ENCODE assay signal across 9 mouse cellular contexts in the genomic region with DNA sequence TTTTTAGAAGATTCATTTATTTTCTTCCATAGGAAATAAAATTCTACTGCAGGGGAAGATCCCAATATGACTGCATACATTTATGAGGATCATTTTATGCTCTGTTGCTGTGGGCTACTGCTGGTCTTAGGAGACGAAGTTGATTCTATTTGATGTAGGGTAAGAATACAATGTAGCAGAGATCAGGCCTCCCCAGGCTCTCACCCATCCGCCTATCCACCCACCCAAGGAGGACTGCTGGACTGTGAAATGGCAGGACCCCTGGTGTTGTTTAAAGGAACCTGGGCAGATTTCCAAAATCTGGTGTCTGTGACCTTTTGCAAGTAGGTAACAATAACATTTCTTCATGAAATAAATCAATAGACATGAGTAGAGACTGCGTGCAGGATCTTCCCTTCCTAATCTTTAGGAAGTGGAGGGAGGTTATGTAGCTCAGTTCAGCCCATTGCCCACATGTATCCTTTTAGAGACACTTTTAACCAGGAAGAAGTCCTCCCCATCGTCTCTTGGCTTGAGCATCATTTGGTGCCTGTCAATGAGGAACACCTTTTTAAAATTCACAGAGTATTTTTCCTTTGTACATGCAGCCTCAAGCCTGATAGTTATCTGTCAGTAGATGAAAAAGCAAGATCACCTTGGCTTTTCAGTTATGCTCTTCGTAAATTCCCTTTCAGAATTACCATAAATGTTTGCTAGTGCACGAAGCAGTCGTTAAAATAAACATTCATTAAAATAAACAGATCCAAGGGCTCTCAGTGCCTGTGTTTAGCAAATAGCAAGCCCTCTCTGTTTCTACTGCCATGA.
A peak's percentile ranks its signal among the peaks of the same experiment; 100 is the strongest.
DNase-seq lines count a peak whose midpoint lies in the region; ATAC-seq and TF ChIP-seq lines count a peak whose summit lies in the region.
"Had no signal": no experiment of that assay in that cellular context is flagged by ENCODE, and none has a peak within 500 bp of the region (broad histone marks: within the 10 kb centered on the region; RNA-seq: fewer than 3 reads in every experiment).

No protein-coding gene starts in this region.

- no peak for TF ChIP-seq CTCF in brain, embryonic 14.5 days (IDR thresholded peaks at IDR 0.05; ENCODE audit: borderline replicate concordance, extremely low read depth, insufficient read depth, insufficient read length)

- peak; percentile 30 for DNase-seq in brain, embryonic 14.5 days (ENCODE audit: low read depth)
- no peak for DNase-seq in c-Kit-positive CD71-positive TER-119-positive erythroid progenitor cells, embryonic 14.5 days (ENCODE audit: low spot score)
- DNase-seq in cerebellum, adult 8-10 months = no peak
- no peak for DNase-seq in layer of hippocampus, postnatal 10 days (ENCODE audit: low spot score in 2 of 2)
- DNase-seq: lung, postnatal 10 days; thymus, postnatal 36 days had no signal

- no peaks in the 10 kb centered on the region for H3K36me3 ChIP-seq in embryonic facial prominence, embryonic 12.5 days
- no peaks in the 10 kb centered on the region for H3K36me3 ChIP-seq in hindbrain, embryonic 15.5 days
- H3K36me3 ChIP-seq in midbrain, embryonic 13.5 days = no peaks in the 10 kb centered on the region

- peaks cover 34% of the 10 kb centered on the region for H3K4me1 ChIP-seq in embryonic facial prominence, embryonic 12.5 days
- peaks cover 23% of the 10 kb centered on the region for H3K4me1 ChIP-seq in hindbrain, embryonic 15.5 days (replicated peaks)
- peaks cover 30% of the 10 kb centered on the region for H3K4me1 ChIP-seq in midbrain, embryonic 13.5 days (replicated peaks)

- H3K9ac ChIP-seq in embryonic facial prominence, embryonic 12.5 days = no peak overlapping the region
- no peak overlapping the region for H3K9ac ChIP-seq in hindbrain, embryonic 15.5 days
- H3K9ac ChIP-seq in midbrain, embryonic 13.5 days (replicated peaks) = no peak overlapping the region

- no peaks in the 10 kb centered on the region for H3K27me3 ChIP-seq in embryonic facial prominence, embryonic 12.5 days
- no peaks in the 10 kb centered on the region for H3K27me3 ChIP-seq in hindbrain, embryonic 15.5 days
- H3K27me3 ChIP-seq in midbrain, embryonic 13.5 days = no peaks in the 10 kb centered on the region

- no peak overlapping the region for H3K4me2 ChIP-seq in embryonic facial prominence, embryonic 12.5 days (replicated peaks)
- H3K4me2 ChIP-seq in hindbrain, embryonic 15.5 days = peak overlapping the region; percentile 14; the same call in 1 of the 2 replicates
- H3K4me2 ChIP-seq in midbrain, embryonic 13.5 days (replicated peaks) = peak overlapping the region; percentile 13; the same call in 1 of the 2 replicates

- no peaks in the 10 kb centered on the region for H3K9me3 ChIP-seq in embryonic facial prominence, embryonic 12.5 days
- no peaks in the 10 kb centered on the region for H3K9me3 ChIP-seq in hindbrain, embryonic 15.5 days
- no peaks in the 10 kb centered on the region for H3K9me3 ChIP-seq in midbrain, embryonic 13.5 days

- WGBS in embryonic facial prominence, embryonic 12.5 days = 37% methylated on average over 7 of the region's 7 CpGs
- WGBS in hindbrain, embryonic 15.5 days = 19% methylated on average over 7 of the region's 7 CpGs
- WGBS in midbrain, embryonic 13.5 days = 21% methylated on average over 7 of the region's 7 CpGs

- no peak for ATAC-seq in embryonic facial prominence, embryonic 12.5 days (ENCODE audit: insufficient number of reproducible peaks, insufficient read depth, low FRiP score, low TSS enrichment)
- no peak for ATAC-seq in hindbrain, embryonic 15.5 days (ENCODE audit: low FRiP score, low read depth)
- no peak for ATAC-seq in midbrain, embryonic 13.5 days

- peak overlapping the region; percentile 86 for H3K27ac ChIP-seq in embryonic facial prominence, embryonic 12.5 days
- peak overlapping the region; percentile 14; the same call in 1 of the 2 replicates for H3K27ac ChIP-seq in hindbrain, embryonic 15.5 days (replicated peaks)
- peak overlapping the region; percentile 79 for H3K27ac ChIP-seq in midbrain, embryonic 13.5 days

- no peak for TF ChIP-seq POLR2A in brain, embryonic 14.5 days (IDR thresholded peaks at IDR 0.05; ENCODE audit: borderline replicate concordance, extremely low read depth, insufficient read depth, insufficient read length, poor library complexity, severe bottlenecking)

- H3K4me3 ChIP-seq in embryonic facial prominence, embryonic 12.5 days = no peak overlapping the region
- no peak overlapping the region for H3K4me3 ChIP-seq in hindbrain, embryonic 15.5 days
- H3K4me3 ChIP-seq in midbrain, embryonic 13.5 days (replicated peaks) = no peak overlapping the region

Comparison
In these comparisons a context has a peak if more than half of its experiments do, and no peak if none do; other contexts are left out.
1. H3K27ac ChIP-seq: peak in every context shown above with its lines; median percentile 86 in embryonic facial prominence, embryonic 12.5 days; 79 in midbrain, embryonic 13.5 days; 14 in hindbrain, embryonic 15.5 days.